Mouse (Mus musculus): ENCODE data around the gene Ssr1. TPM values are rescaled to one million over a fixed set of nuclear protein-coding genes. Genes with fewer than 3 reads are reported as not detected.
A peak's percentile ranks its signal among the peaks of the same experiment; 100 is the strongest.

The Ssr1 gene
- polyA plus RNA-seq, 1 experiment from 2014 or later: 104 TPM

- ATAC-seq (ENCODE audit: insufficient read depth, low FRiP score, low TSS enrichment) (no peak), DNase-seq (ENCODE audit: low spot score) (no peak)
- Histone ChIP-seq H3K36me3 (ENCODE audit: control insufficient read depth, insufficient read depth, low read length) (peaks cover 6% of the 10 kb centered on the region), H3K27me3 (ENCODE audit: control insufficient read depth, insufficient read depth, low read length) (no peaks in the 10 kb centered on the region), H3K27ac (ENCODE audit: low read depth, low read length) (no peak overlapping the region), H3K4me1 (ENCODE audit: control insufficient read depth, insufficient read depth, low read length) (peaks cover 7% of the 10 kb centered on the region; the same call in 1 of the 2 replicates), H3K4me3 (ENCODE audit: low read depth, low read length) (peak overlapping the region; percentile 93), H3K9me3 (ENCODE audit: control insufficient read depth, low read length) (no peaks in the 10 kb centered on the region), H3K9ac (ENCODE audit: low read length) (peak overlapping the region; percentile 81), H3K4me2 (ENCODE audit: low read depth) (peak overlapping the region; percentile 83)
- 16% methylated on average over 10 of the region's 10 CpGs for WGBS
These were observed 1.2 kb downstream of the Ssr1 start for GRCm38 (mm10) chr13:37992638-37993371.

GRCm38 (mm10) chr13:37989701-37990100 lies 4.3 kb downstream of the Ssr1 start:
- Histone ChIP-seq H3K36me3 (ENCODE audit: control insufficient read depth, insufficient read depth, low read length) (peaks cover 16% of the 10 kb centered on the region), H3K4me1 (ENCODE audit: control insufficient read depth, insufficient read depth, low read length) (peaks cover 7% of the 10 kb centered on the region; the same call in 1 of the 2 replicates), H3K4me3 (ENCODE audit: low read depth, low read length) (no peak overlapping the region), H3K9me3 (ENCODE audit: control insufficient read depth, low read length) (no peaks in the 10 kb centered on the region), H3K27ac (ENCODE audit: low read depth, low read length) (no peak overlapping the region), H3K4me2 (ENCODE audit: low read depth) (no peak overlapping the region), H3K9ac (ENCODE audit: low read length) (no peak overlapping the region), H3K27me3 (ENCODE audit: control insufficient read depth, insufficient read depth, low read length) (no peaks in the 10 kb centered on the region)
- 93% methylated on average over 8 of the region's 8 CpGs for WGBS
- DNase-seq (ENCODE audit: low spot score) (no peak), ATAC-seq (ENCODE audit: insufficient read depth, low FRiP score, low TSS enrichment) (no peak)

- H3K27me3 ChIP-seq (ENCODE audit: control insufficient read depth, insufficient read depth, low read length): no peaks in the 10 kb centered on the region
- H3K4me1 ChIP-seq (ENCODE audit: control insufficient read depth, insufficient read depth, low read length): no peaks in the 10 kb centered on the region
- ATAC-seq (ENCODE audit: insufficient read depth, low FRiP score, low TSS enrichment) (no peak), DNase-seq (ENCODE audit: low spot score) (no peak)
- 87% methylated on average over 10 of the region's 10 CpGs for WGBS
- no peak overlapping the region for H3K4me2 ChIP-seq (ENCODE audit: low read depth)
- no peak overlapping the region for H3K27ac ChIP-seq (ENCODE audit: low read depth, low read length)
- H3K36me3 ChIP-seq (ENCODE audit: control insufficient read depth, insufficient read depth, low read length): peaks cover 23% of the 10 kb centered on the region
- no peak overlapping the region for H3K9ac ChIP-seq (ENCODE audit: low read length)
- no peak overlapping the region for H3K4me3 ChIP-seq (ENCODE audit: low read depth, low read length)
- H3K9me3 ChIP-seq (ENCODE audit: control insufficient read depth, low read length): no peaks in the 10 kb centered on the region
These were observed 7.9 kb downstream of the Ssr1 start for GRCm38 (mm10) chr13:37986166-37986565.

- ATAC-seq (ENCODE audit: insufficient read depth, low FRiP score, low TSS enrichment): no peak
- 90% methylated on average over 5 of the region's 5 CpGs for WGBS
These were observed 13.0 kb downstream of the Ssr1 start for GRCm38 (mm10) chr13:37981063-37981462.

GRCm38 (mm10) chr13:37980346-37980745 lies 13.7 kb downstream of the Ssr1 start:
- H3K4me1 ChIP-seq (ENCODE audit: control insufficient read depth, insufficient read depth, low read length): no peaks in the 10 kb centered on the region
- no peaks in the 10 kb centered on the region for H3K27me3 ChIP-seq (ENCODE audit: control insufficient read depth, insufficient read depth, low read length)
- peaks cover 14% of the 10 kb centered on the region; the same call in 1 of the 2 replicates for H3K36me3 ChIP-seq (ENCODE audit: control insufficient read depth, insufficient read depth, low read length)
- WGBS: 98% methylated on average over 10 of the region's 10 CpGs
- no peak for DNase-seq (ENCODE audit: low spot score)
- H3K9ac ChIP-seq (ENCODE audit: low read length): no peak overlapping the region
- no peak overlapping the region for H3K27ac ChIP-seq (ENCODE audit: low read depth, low read length)
- no peak for ATAC-seq (ENCODE audit: insufficient read depth, low FRiP score, low TSS enrichment)
- H3K4me3 ChIP-seq (ENCODE audit: low read depth, low read length): no peak overlapping the region
- no peak overlapping the region for H3K4me2 ChIP-seq (ENCODE audit: low read depth)
- no peaks in the 10 kb centered on the region for H3K9me3 ChIP-seq (ENCODE audit: control insufficient read depth, low read length)

More at GRCm38 (mm10) chr13:37981063-37981462, 13.0 kb downstream of the Ssr1 start:
- Histone ChIP-seq H3K9me3 (ENCODE audit: control insufficient read depth, low read length) (no peaks in the 10 kb centered on the region), H3K27me3 (ENCODE audit: control insufficient read depth, insufficient read depth, low read length) (no peaks in the 10 kb centered on the region), H3K4me3 (ENCODE audit: low read depth, low read length) (no peak overlapping the region), H3K9ac (ENCODE audit: low read length) (no peak overlapping the region), H3K4me1 (ENCODE audit: control insufficient read depth, insufficient read depth, low read length) (no peaks in the 10 kb centered on the region), H3K4me2 (ENCODE audit: low read depth) (no peak overlapping the region), H3K27ac (ENCODE audit: low read depth, low read length) (no peak overlapping the region), H3K36me3 (ENCODE audit: control insufficient read depth, insufficient read depth, low read length) (peaks cover 15% of the 10 kb centered on the region)
- no peak for DNase-seq (ENCODE audit: low spot score)

GRCm38 (mm10) chr13:37979506-37979905 lies 14.5 kb downstream of the Ssr1 start:
- Histone ChIP-seq H3K27me3 (ENCODE audit: control insufficient read depth, insufficient read depth, low read length) (no peaks in the 10 kb centered on the region), H3K9me3 (ENCODE audit: control insufficient read depth, low read length) (no peaks in the 10 kb centered on the region), H3K4me3 (ENCODE audit: low read depth, low read length) (no peak overlapping the region), H3K4me2 (ENCODE audit: low read depth) (no peak overlapping the region), H3K9ac (ENCODE audit: low read length) (no peak overlapping the region), H3K4me1 (ENCODE audit: control insufficient read depth, insufficient read depth, low read length) (no peaks in the 10 kb centered on the region), H3K27ac (ENCODE audit: low read depth, low read length) (no peak overlapping the region), H3K36me3 (ENCODE audit: control insufficient read depth, insufficient read depth, low read length) (peaks cover 14% of the 10 kb centered on the region; the same call in 1 of the 2 replicates)
- ATAC-seq (ENCODE audit: insufficient read depth, low FRiP score, low TSS enrichment) (no peak), DNase-seq (ENCODE audit: low spot score) (no peak)
- WGBS: 91% methylated on average over 12 of the region's 12 CpGs

GRCm38 (mm10) chr13:37974731-37975130 lies 19.3 kb downstream of the Ssr1 start:
- Histone ChIP-seq H3K27ac (ENCODE audit: low read depth, low read length) (no peak overlapping the region), H3K27me3 (ENCODE audit: control insufficient read depth, insufficient read depth, low read length) (no peaks in the 10 kb centered on the region), H3K9me3 (ENCODE audit: control insufficient read depth, low read length) (no peaks in the 10 kb centered on the region), H3K36me3 (ENCODE audit: control insufficient read depth, insufficient read depth, low read length) (peaks cover 4% of the 10 kb centered on the region; the same call in 1 of the 2 replicates), H3K4me1 (ENCODE audit: control insufficient read depth, insufficient read depth, low read length) (no peaks in the 10 kb centered on the region), H3K9ac (ENCODE audit: low read length) (no peak overlapping the region), H3K4me3 (ENCODE audit: low read depth, low read length) (no peak overlapping the region), H3K4me2 (ENCODE audit: low read depth) (no peak overlapping the region)
- no peak for ATAC-seq (ENCODE audit: insufficient read depth, low FRiP score, low TSS enrichment)
- no peak for DNase-seq (ENCODE audit: low spot score)
- WGBS: 87% methylated on average over 5 of the region's 5 CpGs

GRCm38 (mm10) chr13:37974036-37974435 lies 20.0 kb downstream of the Ssr1 start:
- H3K36me3 ChIP-seq (ENCODE audit: control insufficient read depth, insufficient read depth, low read length): peaks cover 4% of the 10 kb centered on the region; the same call in 1 of the 2 replicates
- ATAC-seq (ENCODE audit: insufficient read depth, low FRiP score, low TSS enrichment) (no peak), DNase-seq (ENCODE audit: low spot score) (no peak)
- H3K27me3 ChIP-seq (ENCODE audit: control insufficient read depth, insufficient read depth, low read length): no peaks in the 10 kb centered on the region
- H3K9ac ChIP-seq (ENCODE audit: low read length): no peak overlapping the region
- no peak overlapping the region for H3K4me3 ChIP-seq (ENCODE audit: low read depth, low read length)
- H3K4me1 ChIP-seq (ENCODE audit: control insufficient read depth, insufficient read depth, low read length): 0 out of 2 replicates have a peak, but pooled peaks cover 2% of the 10 kb centered on the region
- H3K9me3 ChIP-seq (ENCODE audit: control insufficient read depth, low read length): no peaks in the 10 kb centered on the region
- 86% methylated on average over 6 of the region's 6 CpGs for WGBS
- H3K27ac ChIP-seq (ENCODE audit: low read depth, low read length): no peak overlapping the region
- no peak overlapping the region for H3K4me2 ChIP-seq (ENCODE audit: low read depth)

All from neural tube, embryonic 11.5 days (tissue).